Mouse (Mus musculus) MEL-GATA-1-ER (cell line): ENCODE data around the gene Dhrs4.

Experiments
- DNase-seq: peaks from one replicate; pipeline ENCODE4 v3.0.0-alpha.2; 2012; ENCODE audit warnings: low read depth; ENCODE audit errors: extremely low read depth

The Dhrs4 gene

DNA sequence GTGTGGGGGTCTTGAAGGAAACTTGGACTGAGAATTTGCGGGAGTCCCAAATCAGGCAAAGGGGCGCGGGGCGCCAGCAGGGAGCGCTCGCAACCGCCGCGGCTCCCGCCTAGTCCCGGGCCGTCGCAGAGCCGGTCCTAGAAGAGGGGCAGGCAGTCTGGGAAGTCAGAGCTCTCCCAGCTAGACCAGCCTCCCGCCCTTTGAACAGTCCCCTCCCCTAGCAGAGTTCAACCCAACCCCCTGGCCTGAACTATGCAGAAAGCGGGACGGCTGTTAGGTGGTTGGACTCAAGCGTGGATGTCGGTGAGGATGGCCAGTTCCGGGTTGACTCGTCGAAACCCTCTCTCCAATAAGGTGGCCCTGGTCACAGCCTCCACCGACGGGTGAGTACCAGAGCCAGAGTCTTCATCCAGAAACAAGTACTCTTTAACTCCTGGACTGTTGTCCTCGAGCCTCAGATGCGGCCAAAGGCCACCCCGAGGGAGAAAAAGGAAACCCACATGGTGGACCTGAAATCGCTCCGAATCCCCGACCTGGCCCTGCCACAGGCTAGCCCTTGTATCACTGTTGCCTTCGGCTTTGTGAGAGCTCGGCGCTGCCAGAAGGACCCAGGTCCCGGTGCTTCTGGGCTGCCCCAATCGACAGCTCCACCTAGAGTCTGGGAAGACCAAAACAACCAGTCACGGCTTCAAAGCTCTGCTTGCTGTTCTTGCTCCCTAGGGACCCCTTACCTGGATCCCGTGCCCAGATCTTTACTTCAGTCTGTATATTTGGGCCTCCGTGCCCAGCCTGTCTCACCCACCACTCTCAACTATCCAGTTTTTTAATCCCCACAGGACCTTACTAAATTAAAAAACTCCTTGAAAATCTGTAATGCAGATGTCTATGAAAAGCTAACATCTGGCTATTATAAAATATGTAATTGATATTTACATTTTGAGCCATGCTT lies at the start of gene Dhrs4:
Dhrs4 (plus strand) TSS at position 108 of the 949 bp plus-strand sequence.
- peak; percentile 74 for DNase-seq

DNA sequence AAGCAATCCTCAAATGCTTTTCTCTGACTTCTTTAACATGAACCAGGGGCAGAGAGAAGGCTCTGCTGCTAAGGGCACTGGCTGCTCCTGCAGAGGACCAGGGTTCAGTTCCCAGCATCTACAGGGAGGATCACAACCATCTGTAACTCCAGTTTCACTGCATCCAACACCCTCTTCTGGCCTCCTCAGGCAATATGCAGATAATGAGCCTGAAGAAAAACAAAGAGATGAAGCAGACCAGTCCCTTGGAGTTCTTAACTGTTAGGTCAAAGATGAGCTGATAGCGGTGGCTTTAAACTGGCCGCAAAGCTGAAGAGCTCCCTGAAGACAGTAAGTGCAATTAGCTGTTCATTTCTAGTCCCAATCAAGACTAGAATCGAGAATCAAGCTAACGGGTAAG lies 48.3 kb upstream of the Dhrs4 start:
- DNase-seq = no peak

DNA sequence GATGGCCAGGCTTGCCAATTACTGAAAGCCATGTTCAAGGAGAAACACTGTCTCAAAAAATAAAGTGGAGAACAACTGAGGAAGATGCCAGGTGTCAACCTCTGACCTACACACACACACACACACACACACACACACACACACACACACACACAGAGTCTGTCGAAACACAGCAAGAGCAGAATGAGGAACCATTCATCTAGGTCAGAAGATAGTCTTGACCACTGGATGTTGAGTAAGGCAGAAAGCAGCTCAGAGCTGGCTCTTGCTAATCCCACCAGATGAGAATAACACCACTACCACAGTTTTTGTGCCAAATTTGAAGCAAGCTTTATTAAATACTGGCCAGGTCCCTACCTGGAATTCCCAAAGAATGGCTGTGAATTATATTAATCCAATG lies 45.5 kb upstream of the Dhrs4 start:
- no peak for DNase-seq

DNA sequence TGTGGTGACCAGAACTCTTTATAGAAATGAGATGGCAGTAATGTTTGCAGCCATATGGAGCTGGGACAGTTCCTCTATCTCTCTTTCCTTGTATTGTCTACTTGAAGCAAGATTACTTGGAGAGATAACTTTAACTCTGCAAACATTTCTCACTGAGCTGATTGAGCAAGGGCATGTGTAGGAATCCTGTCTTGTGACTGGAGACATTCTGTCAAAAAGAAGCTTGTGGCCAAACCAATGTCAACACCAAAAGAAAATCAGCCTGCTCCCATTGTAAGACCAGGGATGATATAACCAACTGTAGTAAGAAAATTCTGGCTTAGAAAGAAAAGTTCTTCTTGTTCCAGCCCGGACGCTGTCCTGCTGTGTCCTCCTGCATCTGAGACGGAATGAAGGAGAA lies 43.7 kb upstream of the Dhrs4 start:
- DNase-seq = no peak

- DNase-seq = no peak
Measured at GRCm38 (mm10) chr14:55437118-55437517, 41.4 kb upstream of the Dhrs4 start.

GRCm38 (mm10) chr14:55438193-55438784 lies 40.3 kb upstream of the Dhrs4 start:
- DNase-seq = peak; percentile 17

DNA sequence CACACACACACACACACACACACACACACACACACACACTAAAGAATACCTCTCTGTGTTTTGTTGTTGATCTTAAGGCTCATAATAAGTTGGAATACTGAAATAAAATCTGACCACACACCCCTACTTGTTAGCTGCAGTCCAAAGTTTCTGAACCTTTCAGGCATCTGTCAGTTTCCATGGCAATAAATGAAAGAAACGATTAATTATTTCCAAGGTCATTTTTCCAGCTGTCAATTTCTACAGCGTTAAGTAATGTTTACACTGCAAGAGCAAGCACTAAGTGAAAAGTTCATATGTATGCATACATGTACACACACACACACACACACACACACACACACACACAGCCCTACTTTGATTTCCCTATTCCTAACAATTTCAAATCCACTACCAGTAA lies 20.9 kb upstream of the Dhrs4 start:
- DNase-seq = no peak

DNA sequence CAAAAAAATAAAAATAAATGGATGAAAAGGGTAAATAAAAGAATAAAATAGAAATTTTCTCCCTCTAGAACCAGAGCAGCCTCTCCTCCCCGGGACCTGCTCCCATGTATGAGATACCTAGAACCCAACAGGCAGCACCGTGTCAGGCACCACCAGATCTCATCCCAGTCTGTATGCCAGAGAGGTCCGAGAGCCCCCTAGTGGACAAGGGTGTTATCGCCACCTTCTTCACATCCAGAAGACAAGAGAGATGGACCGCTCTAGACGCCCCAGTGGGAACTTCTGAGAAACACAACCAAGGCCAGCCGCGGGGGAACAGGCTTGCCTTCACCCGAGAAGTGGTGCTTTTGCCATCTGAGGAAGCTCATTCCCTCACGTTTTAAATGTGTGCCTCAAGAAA lies 20.3 kb upstream of the Dhrs4 start:
- DNase-seq = peak; percentile 32

GRCm38 (mm10) chr14:55458761-55459160 lies 19.8 kb upstream of the Dhrs4 start:
- no peak for DNase-seq

DNA sequence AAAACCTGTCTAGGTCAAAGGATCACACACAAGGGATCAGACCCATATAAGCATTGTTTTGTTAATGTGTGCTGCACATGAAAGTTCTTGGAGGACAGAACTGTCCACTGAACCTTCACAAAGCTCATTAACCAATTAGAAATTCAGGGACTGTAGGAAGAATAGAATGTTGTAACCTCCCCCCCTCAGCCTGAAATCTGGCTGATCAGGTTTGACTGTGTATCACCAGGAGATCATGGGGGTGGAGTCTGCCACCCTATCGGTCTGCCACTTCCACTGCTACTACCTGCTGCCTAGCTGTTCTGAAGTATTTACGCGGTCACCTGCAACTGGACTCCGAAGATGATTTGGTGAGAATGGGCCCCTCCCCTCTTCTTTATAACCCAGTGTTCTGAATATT lies 18.8 kb upstream of the Dhrs4 start:
- no peak for DNase-seq

DNA sequence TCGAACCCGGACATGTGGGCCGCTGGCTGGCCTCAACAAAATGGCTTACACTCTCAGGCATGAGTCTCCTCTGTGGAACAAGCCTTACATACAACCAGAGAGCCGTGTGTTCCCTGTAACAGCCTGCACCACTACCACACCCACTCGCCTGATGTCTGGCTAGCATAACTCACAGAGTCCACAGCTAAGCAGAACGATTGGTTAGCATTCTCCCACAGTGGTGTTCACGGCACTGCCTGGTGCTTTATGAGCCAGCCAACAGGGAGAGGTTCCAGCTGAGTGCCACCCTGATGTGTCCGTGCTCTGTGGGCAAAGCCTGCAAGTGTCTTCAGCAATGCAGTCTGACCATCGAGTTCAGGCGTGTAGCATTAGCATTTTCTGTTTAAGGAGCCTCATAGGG lies 18.3 kb upstream of the Dhrs4 start:
- DNase-seq = no peak

DNA sequence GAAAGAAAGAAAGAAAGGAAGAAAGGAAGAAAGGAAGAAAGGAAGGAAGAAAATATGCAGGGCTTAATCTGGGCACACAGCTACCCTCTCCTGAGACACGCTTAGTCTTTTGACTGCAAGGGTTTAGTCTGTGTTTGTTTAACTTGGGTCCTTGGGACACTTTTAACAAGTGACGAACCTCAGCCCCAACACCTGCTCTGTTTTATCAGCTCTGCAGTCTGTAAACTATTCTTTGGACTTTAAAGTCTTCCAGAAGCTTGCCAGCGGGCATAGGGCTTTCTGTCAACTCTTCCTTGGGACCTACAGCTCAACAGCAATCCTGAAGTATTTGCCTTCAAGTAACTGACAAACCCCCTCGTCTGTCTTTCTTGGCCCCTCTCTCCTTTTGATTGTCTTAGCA lies 16.8 kb upstream of the Dhrs4 start:
- DNase-seq = no peak

- DNase-seq = no peak
Measured at GRCm38 (mm10) chr14:55466481-55466880, 12.1 kb upstream of the Dhrs4 start.

DNA sequence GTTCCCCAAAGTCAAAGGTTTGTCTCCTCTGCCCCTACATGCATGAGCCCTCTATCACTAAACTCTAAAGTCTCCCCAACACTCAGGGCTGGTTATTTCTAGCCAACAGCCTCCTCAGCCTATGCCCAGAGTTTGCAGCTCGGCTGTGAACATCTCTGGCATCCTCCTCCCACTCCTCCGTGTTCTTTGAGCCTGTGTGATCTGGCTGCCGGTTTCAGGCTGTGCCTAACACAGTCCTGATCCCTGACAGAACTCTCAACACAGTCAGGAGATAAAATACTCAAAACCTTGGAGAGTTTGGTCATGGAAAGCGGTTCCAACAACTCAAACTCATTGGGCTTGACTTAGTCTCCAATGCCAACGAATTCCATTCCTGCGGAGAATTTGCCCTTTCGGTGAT lies 11.4 kb upstream of the Dhrs4 start:
- no peak for DNase-seq

- DNase-seq = no peak
Measured at GRCm38 (mm10) chr14:55468301-55468741, 10.2 kb upstream of the Dhrs4 start.

DNA sequence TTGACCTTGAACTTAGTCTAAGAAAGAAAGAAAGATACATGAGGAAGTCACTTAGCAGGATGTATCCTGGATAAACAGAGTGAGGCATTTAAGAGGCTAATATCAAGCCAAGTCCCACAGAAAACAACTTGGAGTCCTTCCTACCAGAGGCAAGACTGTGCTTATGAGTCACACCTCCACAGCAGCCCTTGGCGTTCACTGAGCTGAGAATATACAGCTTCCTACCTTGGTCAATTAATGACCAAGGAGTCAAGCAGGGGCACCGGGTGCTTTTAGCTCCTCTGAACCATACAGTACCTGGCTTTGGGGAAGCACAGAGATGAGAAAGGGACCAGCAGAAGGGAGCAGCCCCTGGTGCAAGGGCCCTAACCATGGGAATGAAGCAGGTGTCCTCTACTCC lies 9.5 kb upstream of the Dhrs4 start:
- no peak for DNase-seq

- no peak for DNase-seq
Measured at GRCm38 (mm10) chr14:55469821-55470220, 8.7 kb upstream of the Dhrs4 start.

DNA sequence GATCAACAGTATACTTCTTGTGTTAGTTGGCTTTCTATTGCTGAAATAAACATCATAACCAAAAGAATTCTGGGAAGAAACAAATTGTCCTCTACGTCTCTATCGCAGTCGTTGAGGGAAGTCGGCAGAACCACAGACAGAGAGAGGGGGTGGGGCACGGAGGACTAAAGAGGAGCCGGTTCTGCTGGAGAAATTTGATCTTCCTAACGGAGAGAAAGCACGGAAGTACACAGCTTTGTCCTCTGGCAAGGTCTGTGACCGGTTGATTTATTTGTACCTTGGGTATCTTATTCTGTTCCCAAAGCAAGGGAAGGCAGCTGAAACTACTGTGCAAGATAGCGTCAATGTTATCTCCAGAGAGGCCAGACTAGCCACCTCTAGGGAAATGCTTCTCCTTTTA lies 7.8 kb upstream of the Dhrs4 start:
- no peak for DNase-seq

DNA sequence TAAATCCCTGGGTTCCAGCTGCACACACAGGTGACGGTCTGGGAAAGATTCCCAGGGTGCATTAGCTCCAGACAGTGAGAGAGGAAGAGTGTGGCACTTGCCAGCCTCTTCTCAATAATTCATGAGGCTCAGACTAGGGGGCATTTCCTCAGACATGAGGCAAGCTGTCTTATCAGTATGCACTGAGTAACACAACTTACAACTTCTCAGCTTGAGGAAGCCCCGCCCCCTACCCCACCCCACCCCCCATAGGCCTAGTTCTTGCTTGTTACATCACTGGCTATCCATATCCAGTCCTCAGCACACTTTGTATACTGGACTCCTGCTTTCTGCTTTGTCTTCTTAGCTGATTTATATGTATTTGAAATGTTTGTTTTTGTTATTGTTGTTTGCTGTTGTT lies 2.9 kb upstream of the Dhrs4 start:
- DNase-seq = peak; percentile 18

DNA sequence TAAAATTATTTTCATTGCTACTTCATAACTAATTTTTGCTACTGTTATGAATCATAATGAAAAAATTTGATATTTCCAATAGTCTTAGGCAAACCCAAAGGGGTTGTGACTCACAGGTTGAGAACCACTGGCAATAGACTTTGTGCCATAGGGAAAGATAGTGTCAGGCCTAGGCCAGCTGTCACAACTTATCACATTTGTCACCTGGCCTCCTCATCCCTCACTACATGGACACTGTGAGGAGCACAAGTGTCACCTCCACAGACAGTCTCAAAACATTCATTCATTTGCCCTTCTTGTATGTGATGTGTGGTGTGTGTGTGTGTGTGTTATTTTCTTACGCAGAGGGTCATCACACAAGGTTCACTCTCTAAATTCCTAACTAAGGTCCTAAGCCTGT lies 1.1 kb upstream of the Dhrs4 start:
- no peak for DNase-seq

GRCm38 (mm10) chr14:55477829-55478228 lies 729 bp upstream of the Dhrs4 start:
- no peak for DNase-seq

DNA sequence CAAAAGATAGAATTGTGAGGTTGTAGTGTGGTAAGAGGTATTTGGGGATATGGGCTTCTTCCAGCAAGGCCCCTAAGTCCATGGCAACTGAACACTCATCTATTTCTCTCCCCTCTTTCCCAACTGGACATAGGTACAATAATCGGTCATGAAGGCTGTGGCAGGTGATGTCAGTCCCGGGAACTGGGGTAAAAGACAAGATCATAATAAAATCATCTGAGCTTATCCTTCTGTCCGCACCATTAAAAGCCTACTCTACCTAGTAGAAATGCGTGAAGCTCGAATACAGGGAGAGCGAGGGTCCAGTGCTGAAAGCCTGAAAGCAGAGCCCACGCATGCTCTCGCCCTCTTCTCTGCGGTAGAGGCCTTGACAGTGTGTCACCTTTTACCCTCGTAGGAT lies 1.1 kb downstream of the Dhrs4 start:
- no peak for DNase-seq
